Mouse (Mus musculus) heart, embryonic 14.5 days (tissue): Measurements from ENCODE around the gene Pik3c2g. TPM values are rescaled to one million over a fixed set of nuclear protein-coding genes. Genes with fewer than 3 reads are reported as not detected.

ENCODE experiments used
- ATAC-seq: fragments of 200-750 bp; cut with Nextera tagmentation; 2 replicates; pipeline ENCODE4 v1.8.0; 2017; ENCODE audit warnings: low read depth, moderate TSS enrichment; ENCODE audit not compliant: insufficient number of reproducible peaks, insufficient read depth, low FRiP score
- H3K27ac ChIP-seq, 2 experiments: fragments of 200-500 bp in 1 of 2; fragments of 300-500 bp in 1 of 2; sonication (generic) in 1 of 2; replicated peaks in 1 of 2; 2 replicates each; pipeline ENCODE4 v1.5.1; 2012 to 2014; ENCODE audit warnings: low read depth in 2 of 2, low read length in 2 of 2, control low read depth in 1 of 2, mild to moderate bottlenecking in 1 of 2, mixed read lengths in 1 of 2; ENCODE audit not compliant: control insufficient read depth in 1 of 2, insufficient read depth in 1 of 2
- H3K27me3 ChIP-seq: fragments of 300-500 bp; sonication (generic); 2 replicates; pipeline ENCODE4 v1.6.1; 2014; ENCODE audit warnings: mild to moderate bottlenecking, low read length, control low read depth; ENCODE audit not compliant: control insufficient read depth, insufficient read depth
- H3K36me3 ChIP-seq: fragments of 300-500 bp; sonication (generic); 2 replicates; pipeline ENCODE4 v1.6.1; 2014; ENCODE audit warnings: mild to moderate bottlenecking, control low read depth, low read length, mixed read lengths; ENCODE audit not compliant: control insufficient read depth, insufficient read depth
- H3K4me1 ChIP-seq, 2 experiments: fragments of 200-500 bp in 1 of 2; fragments of 300-500 bp in 1 of 2; sonication (generic) in 1 of 2; 2 replicates each; pipeline ENCODE4 v1.6.1; 2012 to 2014; ENCODE audit warnings: low read length in 2 of 2, control low read depth in 1 of 2, mixed read lengths in 1 of 2; ENCODE audit not compliant: control insufficient read depth in 2 of 2, insufficient read depth in 2 of 2
- H3K4me2 ChIP-seq: fragments of 300-500 bp; sonication (generic); 2 replicates; pipeline ENCODE4 v1.6.1; 2014; ENCODE audit warnings: mild to moderate bottlenecking, low read length
- H3K4me3 ChIP-seq, 2 experiments: fragments of 200-500 bp in 1 of 2; fragments of 300-500 bp in 1 of 2; sonication (generic) in 1 of 2; 2 replicates each; pipeline ENCODE4 v1.5.1; 2012 to 2014; ENCODE audit warnings: low read length in 2 of 2, mild to moderate bottlenecking in 2 of 2, control low read depth in 1 of 2, low read depth in 1 of 2, moderate library complexity in 1 of 2; ENCODE audit not compliant: control insufficient read depth in 1 of 2, insufficient read depth in 1 of 2
- H3K9ac ChIP-seq: fragments of 300-500 bp; sonication (generic); 2 replicates; pipeline ENCODE4 v1.6.1; 2014; ENCODE audit warnings: mild to moderate bottlenecking, low read length
- H3K9me3 ChIP-seq: fragments of 300-500 bp; sonication (generic); 2 replicates; pipeline ENCODE4 v1.6.1; 2016; ENCODE audit warnings: low read length, control low read depth; ENCODE audit not compliant: control insufficient read depth
- WGBS: fragments of 180-500 bp; shearing (Covaris S2); extraction: QIAGEN DNeasy Blood & Tissue Kit; methylation state at CpG from one replicate; pipeline ENCODE4 v1.1.7; 2014; 5-methylcytosine and 5-hydroxymethylcytosine counted together
- polyA plus RNA-seq: library from polyadenylated mRNA; unstranded; fragments of >200 nt; fragmentation: Nextera tagmentation; extraction: Ambion mirVana; gene quantifications from 2 replicates; pipeline ENCODE4 v1.2.1, GENCODE M21; 2014

The Pik3c2g gene
- polyA plus RNA-seq, 1 experiment from 2014 or later, result 0.18 TPM

DNA sequence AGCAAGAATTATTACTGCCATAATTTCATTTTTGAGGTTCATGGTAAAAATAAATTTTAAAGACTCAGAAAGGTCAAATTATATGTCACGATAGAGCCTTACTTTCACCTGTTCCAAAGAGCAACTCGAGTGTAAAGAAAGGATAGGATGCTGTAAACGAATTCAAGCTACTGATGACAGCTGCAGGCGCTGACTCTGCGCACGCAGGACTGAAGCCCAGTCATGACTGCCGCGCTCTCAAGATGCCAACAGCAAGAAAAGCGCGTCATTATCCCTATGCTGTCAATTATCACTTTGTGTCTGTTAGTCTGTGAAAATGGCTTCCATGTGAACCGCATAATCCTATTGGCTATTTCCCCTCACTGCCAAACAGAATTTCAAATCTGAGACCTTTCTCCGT lies 457 bp downstream of the Pik3c2g start:
- H3K36me3 ChIP-seq, result no peaks in the 10 kb centered on the region
- H3K4me2 ChIP-seq, result peak overlapping the region; percentile 63
- H3K4me3 ChIP-seq, result peak overlapping the region in 1 of 2 experiments; percentile 23; a peak in 2 of 4 replicates
- H3K9ac ChIP-seq, result no peak overlapping the region
- 49% methylated on average over 12 of the region's 12 CpGs for WGBS
- H3K27me3 ChIP-seq, result 0 out of 2 replicates have a peak, but pooled peaks cover 5% of the 10 kb centered on the region
- ATAC-seq, result no peak
- H3K4me1 ChIP-seq, result 0 out of 4 replicates have a peak, but pooled peaks cover 0 to 2% of the 10 kb centered on the region in 2 experiments
- no peaks in the 10 kb centered on the region for H3K9me3 ChIP-seq
- H3K27ac ChIP-seq, result no peak overlapping the region

DNA sequence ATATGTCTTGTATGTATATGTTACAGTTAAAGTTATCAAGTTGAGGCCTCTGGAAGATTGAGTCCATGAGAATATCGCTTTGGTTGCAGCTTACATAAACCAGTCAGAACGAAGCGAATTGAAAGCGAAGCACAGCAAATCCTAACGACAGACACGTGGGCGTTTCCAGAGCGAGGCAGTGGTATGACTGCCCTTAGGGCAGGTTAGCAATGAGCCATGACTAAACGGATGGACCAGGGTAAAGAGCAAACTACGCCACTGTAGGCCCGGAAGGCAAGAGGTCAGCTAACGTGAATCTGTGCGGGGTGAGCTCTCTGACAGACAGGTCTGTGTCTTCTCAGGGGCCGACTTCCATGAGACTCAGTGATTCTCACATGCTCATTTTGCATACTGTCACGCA lies 1.4 kb downstream of the Pik3c2g start:
- no peak overlapping the region for H3K27ac ChIP-seq
- H3K9me3 ChIP-seq, result no peaks in the 10 kb centered on the region
- H3K4me3 ChIP-seq, result no peak overlapping the region
- H3K4me1 ChIP-seq, result 0 out of 4 replicates have a peak, but pooled peaks cover 0 to 2% of the 10 kb centered on the region in 2 experiments
- no peak overlapping the region for H3K9ac ChIP-seq
- 0 out of 2 replicates have a peak, but pooled peaks cover 5% of the 10 kb centered on the region for H3K27me3 ChIP-seq
- no peak for ATAC-seq
- 82% methylated on average over 15 of the region's 15 CpGs for WGBS
- no peak overlapping the region for H3K4me2 ChIP-seq
- H3K36me3 ChIP-seq, result no peaks in the 10 kb centered on the region

DNA sequence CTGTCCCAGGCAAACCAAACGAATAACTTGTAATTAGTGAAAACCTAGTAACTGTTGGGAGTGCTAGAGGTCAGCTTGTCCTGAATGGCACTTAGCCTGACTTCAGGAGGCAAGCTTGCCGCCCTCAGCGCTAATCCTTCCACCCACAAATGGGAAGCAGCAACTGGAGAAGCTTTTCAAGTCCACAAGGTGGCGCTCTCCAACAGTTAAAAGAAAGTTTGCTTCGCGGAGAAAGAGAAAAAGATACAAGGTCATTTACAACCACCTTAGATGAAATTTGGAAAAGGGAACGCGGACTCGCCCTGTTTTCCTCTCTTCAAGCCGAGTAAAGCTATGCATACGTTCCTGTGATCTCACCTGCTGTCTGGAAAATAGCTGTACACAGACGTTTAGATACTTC lies 2.3 kb downstream of the Pik3c2g start:
- no peak for ATAC-seq
- no peak overlapping the region for H3K9ac ChIP-seq
- H3K27ac ChIP-seq, result no peak overlapping the region
- H3K4me2 ChIP-seq, result peak overlapping the region; percentile 44
- 0 out of 2 replicates have a peak, but pooled peaks cover 5% of the 10 kb centered on the region for H3K27me3 ChIP-seq
- no peaks in the 10 kb centered on the region for H3K36me3 ChIP-seq
- no peak overlapping the region for H3K4me3 ChIP-seq
- H3K4me1 ChIP-seq, result 0 out of 4 replicates have a peak, but pooled peaks cover 0 to 2% of the 10 kb centered on the region in 2 experiments
- no peaks in the 10 kb centered on the region for H3K9me3 ChIP-seq
- WGBS, result 9% methylated on average over 12 of the region's 12 CpGs

DNA sequence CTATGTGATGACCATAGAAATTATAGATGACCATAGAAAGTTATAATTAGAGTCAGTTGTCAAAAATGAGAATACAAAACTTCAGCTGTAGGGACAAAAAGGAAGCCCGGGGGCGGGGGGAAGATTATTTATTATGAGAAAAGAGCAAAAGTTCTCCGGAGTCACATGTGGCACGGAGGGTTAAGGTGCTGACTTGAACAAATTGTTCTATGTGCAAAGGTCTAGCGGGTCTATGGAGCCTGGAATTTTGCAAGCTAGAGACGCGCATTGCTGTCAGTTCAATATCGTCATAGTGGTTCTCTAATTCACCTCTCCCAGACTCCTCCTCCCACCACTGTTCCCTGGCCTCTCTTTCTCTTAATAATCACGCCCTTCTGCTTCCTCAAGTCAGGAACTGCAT lies 2.8 kb downstream of the Pik3c2g start:
- no peak overlapping the region for H3K27ac ChIP-seq
- 0 out of 2 replicates have a peak, but pooled peaks cover 5% of the 10 kb centered on the region for H3K27me3 ChIP-seq
- no peaks in the 10 kb centered on the region for H3K9me3 ChIP-seq
- H3K9ac ChIP-seq, result no peak overlapping the region
- no peaks in the 10 kb centered on the region for H3K36me3 ChIP-seq
- WGBS, result 71% methylated on average over 9 of the region's 9 CpGs
- 0 out of 4 replicates have a peak, but pooled peaks cover 0 to 2% of the 10 kb centered on the region in 2 experiments for H3K4me1 ChIP-seq
- H3K4me2 ChIP-seq, result peak overlapping the region; percentile 44; the same call in 1 of the 2 replicates
- no peak for ATAC-seq
- no peak overlapping the region for H3K4me3 ChIP-seq

DNA sequence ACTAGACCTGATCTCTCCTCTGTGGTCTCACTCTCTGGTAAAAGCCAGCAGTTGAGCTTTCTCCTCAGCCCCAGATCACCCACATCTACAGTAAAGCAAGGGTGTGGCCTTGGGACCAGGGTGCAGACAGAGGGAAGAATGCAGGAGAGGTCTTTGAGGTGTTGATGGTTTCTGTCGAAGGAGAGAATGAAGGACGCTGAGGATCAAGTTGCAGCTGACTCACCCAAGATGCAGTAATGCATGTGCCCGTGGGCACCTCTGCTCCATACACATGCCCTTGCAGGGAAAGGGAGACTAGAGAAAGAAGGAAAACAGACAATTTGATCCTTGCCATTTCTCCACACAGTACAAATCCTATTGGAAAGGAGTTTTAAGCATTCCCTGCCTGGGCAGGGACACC lies 5.1 kb downstream of the Pik3c2g start:
- ATAC-seq, result no peak
- Histone ChIP-seq H3K9ac (no peak overlapping the region), H3K4me2 (no peak overlapping the region), H3K27me3 (0 out of 2 replicates have a peak, but pooled peaks cover 5% of the 10 kb centered on the region), H3K9me3 (no peaks in the 10 kb centered on the region), H3K4me1 (0 out of 4 replicates have a peak, but pooled peaks cover 0 to under 1% of the 10 kb centered on the region in 2 experiments), H3K4me3 (no peak overlapping the region), H3K27ac (no peak overlapping the region), H3K36me3 (no peaks in the 10 kb centered on the region)
- WGBS, result 24% methylated on average over 3 of the region's 3 CpGs

DNA sequence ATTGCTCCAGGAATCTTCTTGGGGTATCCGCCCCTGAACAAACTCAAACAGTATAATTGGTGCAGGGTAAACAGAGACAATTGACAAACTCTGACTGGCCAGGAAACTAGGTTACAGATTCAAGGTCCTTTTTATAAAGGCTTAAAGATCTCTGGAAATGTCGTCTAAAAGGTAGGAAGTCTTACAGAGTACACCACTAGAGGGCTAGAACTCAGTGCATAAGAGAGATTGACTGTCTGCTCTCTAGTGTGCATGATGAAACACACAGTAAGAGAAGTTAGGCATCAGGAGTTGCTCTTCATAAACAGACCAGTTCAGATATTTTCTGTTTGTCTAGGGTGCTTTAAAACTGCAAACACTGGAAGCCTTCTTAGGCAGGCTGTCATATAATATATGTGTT lies 9.4 kb downstream of the Pik3c2g start:
- H3K27me3 ChIP-seq, result no peaks in the 10 kb centered on the region
- H3K4me3 ChIP-seq, result no peak overlapping the region
- H3K36me3 ChIP-seq, result no peaks in the 10 kb centered on the region
- H3K4me2 ChIP-seq, result no peak overlapping the region
- H3K9ac ChIP-seq, result no peak overlapping the region
- H3K4me1 ChIP-seq, result no peaks in the 10 kb centered on the region
- no peak for ATAC-seq
- no peaks in the 10 kb centered on the region for H3K9me3 ChIP-seq
- no peak overlapping the region for H3K27ac ChIP-seq
- WGBS, result 50% methylated on average over 2 of the region's 2 CpGs

DNA sequence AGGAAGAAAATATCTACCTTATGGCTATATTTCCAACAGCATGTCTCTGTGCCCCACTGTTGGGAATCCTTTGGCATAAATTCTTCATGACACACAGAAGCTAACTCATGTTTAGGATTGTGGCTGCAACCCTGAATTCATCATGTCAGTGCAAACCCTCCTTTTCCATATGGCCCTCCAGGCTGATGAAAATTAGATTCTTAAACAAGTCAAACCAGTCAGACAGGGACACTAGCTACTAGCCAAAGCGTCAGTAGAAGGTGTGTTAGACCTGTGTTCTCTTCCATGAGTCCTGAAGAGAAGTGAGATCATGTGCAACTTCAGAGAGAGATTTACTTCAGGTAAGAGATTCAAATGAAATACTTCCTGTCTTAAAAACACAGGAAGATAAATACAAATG lies 12.2 kb downstream of the Pik3c2g start:
- 65% methylated on average over 1 of the region's 1 CpGs for WGBS
- H3K4me3 ChIP-seq, result no peak overlapping the region
- H3K4me1 ChIP-seq, result no peaks in the 10 kb centered on the region
- H3K4me2 ChIP-seq, result no peak overlapping the region
- no peak overlapping the region for H3K27ac ChIP-seq
- no peak for ATAC-seq
- no peaks in the 10 kb centered on the region for H3K9me3 ChIP-seq
- H3K9ac ChIP-seq, result no peak overlapping the region
- H3K36me3 ChIP-seq, result no peaks in the 10 kb centered on the region
- H3K27me3 ChIP-seq, result no peaks in the 10 kb centered on the region

DNA sequence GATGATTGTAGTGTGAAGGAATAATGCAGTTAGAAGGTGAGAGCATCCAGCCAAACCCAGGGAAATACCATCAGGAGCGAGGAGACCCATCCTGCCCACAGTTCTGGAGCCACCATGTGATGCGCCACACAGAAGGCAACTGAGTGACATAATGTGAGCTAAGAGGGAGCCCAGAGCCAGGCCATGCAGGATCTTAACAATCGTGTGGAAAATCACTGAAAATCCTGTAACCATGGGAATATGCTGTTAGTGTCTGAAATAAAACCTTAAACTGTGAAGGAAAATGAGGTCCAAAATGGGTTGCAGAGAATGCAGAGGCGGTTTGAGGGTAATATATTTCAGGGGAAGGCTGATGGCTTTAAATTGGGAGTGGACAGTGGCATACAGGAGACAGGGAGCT lies 31.8 kb downstream of the Pik3c2g start:
- H3K4me2 ChIP-seq, result no peak overlapping the region
- ATAC-seq, result no peak
- no peak overlapping the region for H3K27ac ChIP-seq
- H3K4me3 ChIP-seq, result no peak overlapping the region
- no peaks in the 10 kb centered on the region for H3K36me3 ChIP-seq
- H3K4me1 ChIP-seq, result no peaks in the 10 kb centered on the region
- H3K9me3 ChIP-seq, result no peaks in the 10 kb centered on the region
- no peak overlapping the region for H3K9ac ChIP-seq
- H3K27me3 ChIP-seq, result no peaks in the 10 kb centered on the region
- 86% methylated on average over 4 of the region's 4 CpGs for WGBS
